Mouse (Mus musculus) kidney, postnatal 14 days (tissue): ENCODE data around the gene Rnf11.

Source experiments
- DNase-seq: peaks from one replicate; pipeline ENCODE4 v3.0.0; 2022; ENCODE audit warnings: mixed read lengths

Rnf11 gene

DNA sequence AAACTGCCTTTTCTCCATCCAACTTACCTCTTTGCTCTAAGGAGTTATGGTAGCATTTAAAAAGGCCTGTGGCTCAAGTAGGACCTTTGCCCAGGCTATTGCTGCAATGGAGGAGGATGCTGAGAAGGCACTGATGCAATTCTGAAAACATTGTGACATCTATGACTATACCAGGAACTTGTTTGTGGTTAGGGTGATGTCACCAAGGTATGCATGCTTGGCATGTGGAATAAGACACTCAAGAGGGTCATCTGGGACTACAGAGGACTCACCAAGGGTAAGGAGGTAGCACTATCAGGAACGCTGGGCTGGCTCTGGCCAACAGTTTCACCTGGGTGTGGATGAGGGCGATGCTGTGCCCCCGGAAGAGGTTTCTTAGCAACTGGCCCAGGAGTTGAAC lies at the start of gene Rnf11:
Gene Rnf11 (minus strand): TSS at position 108 of the 400 bp plus-strand sequence.
- no peak for DNase-seq

DNA sequence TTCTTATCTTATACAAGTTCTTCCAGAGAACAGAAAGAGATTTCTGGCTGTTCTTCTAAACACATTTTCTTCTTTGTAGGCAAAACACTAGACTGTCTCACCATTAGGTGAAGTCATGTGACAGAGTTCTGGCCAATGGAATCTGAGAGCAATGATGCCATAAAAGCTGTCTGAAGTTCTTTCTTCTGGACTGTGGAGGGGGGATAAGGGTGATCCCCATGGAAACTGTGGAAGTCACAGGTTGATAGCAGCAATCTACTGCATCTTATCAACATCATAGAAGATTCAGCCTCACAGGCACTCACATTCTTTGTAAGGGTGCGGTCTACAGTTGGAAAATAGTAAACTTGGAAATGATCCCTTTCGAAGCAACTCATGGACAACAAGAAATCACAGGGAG lies 46.6 kb upstream of the Rnf11 start, which contains the start of gene 4930522H14Rik:
Gene 4930522H14Rik (minus strand): TSS at position 187 of the 400 bp plus-strand sequence.
- DNase-seq = no peak

GRCm38 (mm10) chr4:109530245-109530816 lies 45.8 kb upstream of the Rnf11 start:
- DNase-seq = no peak

DNA sequence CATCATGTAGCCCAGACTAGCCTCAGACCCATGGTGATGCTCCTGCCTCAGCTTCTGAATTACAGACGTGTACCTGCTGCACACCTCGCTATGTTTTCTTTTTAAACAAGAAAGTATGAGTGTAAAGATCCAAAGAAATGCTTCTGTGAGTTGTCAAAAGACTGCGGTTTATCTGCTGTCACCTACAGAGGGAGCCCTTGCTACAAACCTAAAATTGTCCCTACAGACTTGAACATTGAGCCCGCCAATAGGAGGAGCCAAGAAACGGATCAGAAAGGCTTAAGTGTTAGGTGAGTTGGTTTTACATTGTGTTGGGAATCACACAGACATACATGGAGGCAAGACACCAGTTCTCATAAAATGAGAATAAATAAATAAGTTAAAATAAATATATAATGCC lies 20.4 kb upstream of the Rnf11 start:
- peak; percentile 73 for DNase-seq

- DNase-seq = no peak
Measured at GRCm38 (mm10) chr4:109498476-109498875, 13.9 kb upstream of the Rnf11 start.

- peak; percentile 17 for DNase-seq
Measured at GRCm38 (mm10) chr4:109493581-109493980, 9.1 kb upstream of the Rnf11 start.

- no peak for DNase-seq
Measured at GRCm38 (mm10) chr4:109488812-109489211, 4.3 kb upstream of the Rnf11 start.

DNA sequence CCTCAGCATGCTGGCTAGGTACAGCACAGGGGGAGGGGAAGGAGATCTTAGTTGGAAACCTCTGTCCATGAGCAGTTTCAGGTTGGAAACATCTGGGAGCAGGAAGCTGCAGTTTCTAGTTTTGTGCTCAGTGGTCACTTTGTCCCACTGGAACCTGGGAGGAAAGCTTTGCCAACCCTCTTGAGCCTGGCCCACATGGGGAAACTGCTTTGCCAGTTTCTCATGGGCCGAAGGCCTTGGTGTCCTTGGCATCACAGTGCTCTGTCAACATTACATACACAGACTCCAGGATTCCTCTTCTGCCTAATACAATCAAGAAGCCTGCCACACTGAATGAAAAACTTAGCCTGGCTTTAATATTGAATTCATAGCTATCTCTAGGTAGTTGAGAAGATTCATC lies 1.8 kb downstream of the Rnf11 start:
- DNase-seq = no peak

GRCm38 (mm10) chr4:109481424-109481823 lies 3.1 kb downstream of the Rnf11 start:
- DNase-seq = no peak

DNA sequence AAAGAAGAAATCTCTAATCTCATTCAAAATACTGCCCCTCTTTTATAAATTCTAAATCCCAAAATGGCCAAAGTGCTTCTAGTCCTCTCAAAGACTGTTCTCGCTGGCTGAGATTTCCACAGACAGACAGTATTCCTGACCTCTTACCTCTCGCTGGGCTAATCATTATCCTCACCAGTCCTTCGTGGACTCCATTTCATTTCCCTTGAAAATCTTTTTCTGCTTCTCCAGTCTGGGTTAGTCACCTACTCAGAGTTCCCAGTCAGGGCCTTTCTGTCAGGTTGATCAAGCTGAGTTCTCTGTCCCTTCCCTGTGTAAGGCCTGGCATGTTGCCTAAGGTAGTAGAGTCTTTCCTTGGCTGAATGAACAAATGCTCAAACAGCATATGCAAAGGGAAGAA lies 7.1 kb downstream of the Rnf11 start:
- peak; percentile 46 for DNase-seq

DNA sequence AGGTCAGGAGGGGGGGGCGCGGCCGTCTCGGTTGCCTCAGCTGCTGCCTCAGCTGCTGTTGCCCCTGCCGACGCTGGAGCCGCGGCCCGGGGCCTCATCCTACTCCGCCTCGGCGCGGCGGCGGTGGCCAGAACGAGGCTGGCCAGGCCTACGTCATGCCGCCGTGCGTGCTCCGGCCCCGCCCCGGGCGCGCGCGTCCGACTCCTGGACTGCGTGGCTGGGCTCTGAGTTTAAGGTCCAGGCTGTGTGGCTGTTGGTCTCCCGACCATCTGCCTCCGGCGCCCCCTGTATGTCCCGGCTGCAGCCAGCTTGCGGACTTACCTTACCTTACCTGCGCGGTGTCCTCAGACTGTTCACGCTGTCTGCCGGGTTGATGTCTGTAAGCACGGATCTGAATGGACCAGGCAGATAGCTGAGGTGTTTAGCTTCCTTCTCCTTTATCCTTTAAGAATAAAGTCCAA lies 7.9 kb downstream of the Rnf11 start:
- peak; percentile 96 for DNase-seq

DNA sequence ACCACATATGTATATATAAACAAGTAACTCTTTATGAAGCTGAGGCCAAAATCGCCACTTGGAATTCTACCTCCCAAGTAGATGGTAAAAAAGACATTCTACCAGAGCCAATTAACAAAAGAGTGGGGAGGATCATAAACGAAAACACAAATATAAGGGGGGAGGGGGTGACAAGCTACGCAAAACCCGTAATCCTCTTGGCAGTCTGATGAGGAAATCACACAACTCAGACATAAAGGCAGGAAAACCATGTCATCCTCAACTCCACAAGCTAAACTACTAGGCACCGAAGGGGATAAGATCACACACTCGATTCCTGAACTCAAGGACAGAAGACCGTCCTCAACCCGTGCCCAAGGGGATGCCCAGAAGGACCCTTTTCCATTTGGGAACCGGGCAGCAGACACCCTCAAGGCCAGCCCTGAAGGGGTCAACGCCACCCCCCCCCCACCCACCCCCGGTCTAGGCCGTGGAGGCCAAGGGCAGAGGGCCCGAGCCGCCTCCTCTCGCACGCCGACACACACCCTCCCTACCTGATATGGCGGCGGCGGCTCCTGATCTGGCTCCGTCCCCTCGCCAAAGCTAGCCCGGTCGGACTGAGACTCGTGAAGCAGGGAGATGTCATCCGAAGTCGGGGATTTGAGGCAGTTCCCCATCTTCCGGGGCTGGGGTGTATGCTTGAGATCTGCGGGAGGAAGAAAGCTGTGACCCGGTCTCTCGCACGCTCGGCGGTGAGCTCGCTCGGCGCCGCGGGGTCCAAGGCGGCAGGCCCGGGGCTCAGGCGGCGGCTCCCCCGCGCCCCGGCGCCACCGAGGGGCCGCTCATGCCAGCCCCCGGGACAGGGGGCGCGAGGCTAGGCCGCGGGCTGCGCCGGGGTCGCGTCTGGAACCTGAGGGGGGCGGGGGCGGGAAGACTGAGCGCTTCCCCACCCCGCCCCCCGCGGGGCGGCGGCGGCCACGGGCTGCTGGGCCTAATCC lies 8.7 kb downstream of the Rnf11 start:
- DNase-seq = peak; percentile 62

DNA sequence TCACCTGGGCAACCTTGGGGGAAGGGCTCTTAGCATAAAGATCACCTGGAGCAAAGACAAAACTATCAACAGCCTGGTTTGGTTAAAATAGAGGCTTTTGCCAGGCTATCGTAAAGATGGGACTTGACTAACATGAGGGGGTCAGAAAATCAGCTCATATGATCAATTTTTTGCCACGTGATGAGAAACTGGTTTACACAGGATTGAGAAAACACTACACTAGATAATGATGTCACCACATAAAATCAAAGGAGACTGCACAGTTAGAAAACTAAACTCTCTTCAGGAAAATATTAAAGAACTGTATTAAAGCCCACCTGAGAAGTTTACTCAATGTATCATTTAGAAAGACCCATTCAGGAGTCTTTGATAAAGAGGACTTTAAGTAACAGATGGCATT lies 9.4 kb downstream of the Rnf11 start:
- no peak for DNase-seq

GRCm38 (mm10) chr4:109472566-109472965 lies 12.0 kb downstream of the Rnf11 start:
- DNase-seq = peak; percentile 8

DNA sequence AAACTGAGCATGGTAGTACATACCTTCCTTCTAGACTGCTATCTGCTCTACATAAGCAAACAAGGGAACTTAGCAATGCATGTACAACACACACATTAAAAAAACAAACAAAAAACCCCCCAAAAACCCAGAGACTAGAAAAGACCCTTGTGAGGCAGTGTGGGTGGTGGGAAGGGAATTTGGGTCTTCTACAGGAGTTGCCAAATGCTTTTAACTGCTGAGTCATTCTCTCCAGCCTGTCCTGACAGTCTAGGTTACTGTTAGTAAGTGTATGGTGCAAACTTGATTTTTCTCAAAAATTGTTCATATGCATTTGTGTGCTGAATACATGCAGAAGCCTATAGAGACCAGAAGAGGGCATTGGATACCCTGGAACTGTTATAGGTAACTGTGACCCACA lies 12.9 kb downstream of the Rnf11 start:
- DNase-seq = no peak

DNA sequence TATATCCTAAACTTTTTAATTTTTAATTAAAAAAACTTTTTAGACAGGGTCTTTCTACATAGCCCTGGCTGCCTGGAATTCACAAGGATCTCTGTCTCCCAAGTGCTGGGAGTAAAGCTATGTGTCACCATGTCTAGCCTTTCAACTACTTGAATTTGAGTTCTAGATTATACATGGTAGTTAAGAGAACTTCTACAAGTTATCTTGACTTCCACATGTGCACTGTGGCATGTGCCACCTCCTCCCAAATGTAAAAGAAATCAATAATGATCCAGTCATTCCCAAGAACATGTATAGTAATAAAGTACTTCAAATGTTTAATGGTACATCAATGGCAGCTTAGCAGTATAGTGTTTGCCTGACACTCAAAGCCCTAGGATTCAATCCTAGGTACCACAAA lies 16.8 kb downstream of the Rnf11 start:
- no peak for DNase-seq

DNA sequence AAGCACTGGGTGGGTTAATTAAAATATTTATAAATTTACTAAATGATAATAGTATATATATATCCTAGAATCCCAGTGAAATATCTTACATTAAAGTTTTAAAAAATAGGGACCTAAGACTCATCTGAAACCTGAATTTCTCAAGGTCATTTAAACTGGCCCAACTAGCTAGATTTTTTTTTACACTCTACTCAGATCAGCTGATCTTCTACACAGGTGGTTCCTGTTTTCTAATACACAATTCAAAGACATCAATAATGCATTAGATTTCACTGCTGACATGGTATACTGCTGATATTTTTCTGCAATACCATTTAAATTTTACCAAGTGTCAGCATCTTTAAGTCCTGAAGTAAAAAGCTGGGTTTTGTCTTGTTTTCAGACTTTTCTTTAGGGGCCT lies 20.6 kb downstream of the Rnf11 start:
- DNase-seq = no peak

GRCm38 (mm10) chr4:109460421-109461179 lies 23.9 kb downstream of the Rnf11 start:
- peak; percentile 76 for DNase-seq

GRCm38 (mm10) chr4:109456821-109457220 lies 27.7 kb downstream of the Rnf11 start:
- no peak for DNase-seq

GRCm38 (mm10) chr4:109448531-109448930 lies 36.0 kb downstream of the Rnf11 start:
- no peak for DNase-seq

- no peak for DNase-seq
Measured at GRCm38 (mm10) chr4:109445956-109446355, 38.6 kb downstream of the Rnf11 start.

GRCm38 (mm10) chr4:109445397-109445796 lies 39.1 kb downstream of the Rnf11 start:
- DNase-seq = no peak

GRCm38 (mm10) chr4:109444951-109445350 lies 39.6 kb downstream of the Rnf11 start:
- DNase-seq = no peak
